Mouse (Mus musculus): ENCODE data around the gene Acot11.

DNA sequence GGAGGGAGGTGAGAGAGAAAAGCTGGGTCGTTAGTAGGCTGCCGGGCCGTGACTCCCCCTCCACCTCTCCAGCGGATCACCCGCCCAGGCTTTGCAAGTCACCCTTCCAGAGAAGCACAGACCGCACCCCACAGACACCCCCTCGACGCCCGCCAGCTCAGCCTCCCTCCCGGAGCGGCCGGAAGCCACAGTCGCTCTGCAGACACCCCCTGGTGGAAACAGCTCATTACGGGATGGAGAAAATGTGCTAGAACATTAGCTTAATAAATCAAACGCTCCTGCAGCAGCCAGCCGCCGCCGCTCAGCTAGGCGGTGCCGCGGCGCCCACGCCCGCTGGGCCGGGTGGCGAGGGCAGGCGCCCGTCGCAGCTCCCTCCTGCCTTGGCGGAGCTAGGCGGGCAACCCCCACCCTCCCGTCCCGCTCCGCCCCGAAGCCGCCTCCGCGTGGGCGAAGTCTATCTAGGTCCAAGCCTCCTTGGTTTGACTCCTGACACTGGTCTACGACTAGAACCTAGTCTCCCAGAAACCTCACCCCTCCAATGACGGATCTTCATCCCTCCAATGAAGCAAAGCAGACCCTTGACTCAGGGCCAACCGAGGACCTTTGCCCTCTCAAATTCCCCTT is 23.1 kb upstream of the Acot11 start:
- no peak for TF ChIP-seq EP300 (optimal IDR thresholded peaks at IDR 0.05)
- TF ChIP-seq CTCF (IDR thresholded peaks at IDR 0.05; ENCODE audit: low read depth): peak; percentile 74
